Mouse (Mus musculus): ENCODE measurements around the gene Gosr1.
"Not testable (repeated sequence)": the region's sequence is repeated elsewhere in the genome, so short reads cannot be mapped to it uniquely, and the experiment has no call there.

Gene Gosr1

DNA sequence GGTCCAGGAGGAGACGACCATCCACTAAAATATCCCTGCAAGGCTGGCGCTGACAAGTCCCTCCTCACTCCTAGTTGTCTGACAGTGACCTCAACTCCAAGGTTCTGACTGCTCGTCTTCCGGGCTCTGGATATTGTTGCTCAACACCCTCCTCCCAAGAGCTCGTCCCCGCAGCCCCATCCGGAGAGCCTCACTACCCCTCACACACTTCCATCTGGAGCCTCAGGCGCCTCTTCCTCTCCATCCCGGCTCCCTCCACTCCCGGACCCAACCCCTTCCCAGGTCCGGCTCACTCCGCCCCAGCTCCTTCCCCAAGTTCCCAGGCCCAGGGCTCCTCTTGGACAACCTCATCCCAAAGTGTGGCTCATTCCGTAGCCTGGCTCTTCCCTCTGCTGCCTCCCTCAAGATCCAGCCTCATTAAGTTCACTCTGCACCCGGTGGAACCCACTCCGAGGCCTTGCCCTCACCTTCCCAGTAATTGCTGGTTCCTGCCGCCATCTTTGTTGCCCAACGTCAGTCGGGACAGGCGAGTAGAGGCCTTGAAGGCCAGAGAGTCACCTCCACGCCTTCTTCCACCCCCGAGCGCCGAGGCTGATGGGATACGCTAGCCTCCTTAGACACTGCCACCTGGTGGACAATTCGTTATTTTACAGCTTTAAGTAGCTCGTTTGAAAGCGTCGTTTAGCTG, at the start of gene Gosr1:
Gosr1 (minus strand) TSS at position 527 of the 688 bp plus-strand sequence.
- DNase-seq (ENCODE audit: low read depth in 1 of 2, low spot score in 2 of 2): peak; percentile 82 to 84

DNA sequence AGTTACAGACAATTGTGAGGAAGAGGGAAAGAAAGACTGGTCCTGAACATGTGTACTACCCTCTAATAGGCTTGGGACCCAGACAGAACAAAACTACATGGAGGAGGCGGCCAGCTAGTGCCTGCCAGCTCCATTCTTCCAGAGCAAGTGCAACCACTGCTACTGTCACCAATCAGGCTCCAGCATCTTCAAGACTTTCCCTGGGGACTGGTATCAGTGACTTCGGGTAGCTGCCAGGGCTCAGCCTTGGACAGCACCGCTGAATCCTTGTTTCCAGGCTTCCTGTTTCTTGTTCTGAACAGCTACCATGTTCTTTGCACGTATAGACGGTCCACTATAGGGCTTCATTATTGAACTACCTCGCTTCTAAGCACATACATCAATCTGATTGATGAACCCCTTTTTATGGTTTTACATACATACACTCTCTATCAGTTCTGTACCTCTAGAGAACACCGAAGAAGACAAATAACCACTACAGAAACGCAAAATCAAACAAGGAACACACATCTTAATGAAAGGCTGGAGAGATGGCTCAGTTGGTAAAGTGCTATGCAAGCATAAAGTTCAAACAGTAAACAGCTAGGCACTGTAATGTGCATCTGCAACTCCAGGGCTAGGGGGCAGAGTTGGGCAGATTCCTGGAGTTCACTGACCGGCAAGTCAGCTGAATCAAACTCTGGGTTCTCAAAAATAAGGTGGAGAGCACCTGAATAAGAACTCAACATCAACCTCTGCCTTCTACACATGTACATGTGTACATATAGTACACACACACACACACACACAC, 47.5 kb upstream of the Gosr1 start:
- no peak for DNase-seq (ENCODE audit: low read depth in 1 of 2, low spot score in 2 of 2)

DNA sequence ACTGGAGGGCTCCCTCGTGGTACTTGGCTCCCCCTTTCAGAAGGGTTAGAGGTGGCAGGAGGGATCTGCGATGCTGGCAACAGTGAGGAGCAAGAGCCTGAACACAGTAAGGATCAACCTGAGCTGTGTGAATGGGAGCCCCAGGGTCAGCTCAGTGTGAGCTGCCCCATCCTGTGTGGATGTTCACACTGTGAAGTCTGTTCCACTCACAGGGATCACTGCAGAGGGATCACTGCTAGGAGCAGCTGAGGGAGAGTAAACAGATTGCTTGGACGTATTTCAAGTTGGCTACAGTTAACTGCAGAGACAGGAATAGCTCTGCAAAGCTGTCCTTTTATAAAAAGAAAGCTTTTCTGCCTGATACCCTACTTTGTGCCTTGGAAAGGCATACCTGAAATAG, 46.1 kb upstream of the Gosr1 start:
- DNase-seq (ENCODE audit: low read depth in 1 of 2, low spot score in 2 of 2): no peak

DNA sequence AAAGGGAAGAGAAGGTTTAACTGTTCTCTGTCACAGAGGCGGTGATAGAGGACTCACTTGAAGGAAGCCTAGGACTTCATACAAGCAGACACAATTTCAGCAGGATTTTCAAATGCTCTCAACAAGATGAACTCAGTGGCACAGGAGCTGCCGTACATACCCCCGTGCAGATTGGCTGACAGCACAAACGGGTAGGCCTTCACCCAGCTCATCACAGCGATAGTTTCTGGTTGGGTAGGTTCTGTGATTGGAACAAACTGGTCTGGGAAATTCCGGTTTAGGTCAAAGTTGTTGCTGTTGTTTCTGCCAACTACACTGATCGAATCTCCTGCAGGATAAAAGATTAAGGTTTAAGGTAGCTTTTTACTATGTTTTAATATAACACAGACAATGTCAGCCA, 45.2 kb upstream of the Gosr1 start:
- DNase-seq (ENCODE audit: low read depth in 1 of 2, low spot score in 2 of 2): no peak

DNA sequence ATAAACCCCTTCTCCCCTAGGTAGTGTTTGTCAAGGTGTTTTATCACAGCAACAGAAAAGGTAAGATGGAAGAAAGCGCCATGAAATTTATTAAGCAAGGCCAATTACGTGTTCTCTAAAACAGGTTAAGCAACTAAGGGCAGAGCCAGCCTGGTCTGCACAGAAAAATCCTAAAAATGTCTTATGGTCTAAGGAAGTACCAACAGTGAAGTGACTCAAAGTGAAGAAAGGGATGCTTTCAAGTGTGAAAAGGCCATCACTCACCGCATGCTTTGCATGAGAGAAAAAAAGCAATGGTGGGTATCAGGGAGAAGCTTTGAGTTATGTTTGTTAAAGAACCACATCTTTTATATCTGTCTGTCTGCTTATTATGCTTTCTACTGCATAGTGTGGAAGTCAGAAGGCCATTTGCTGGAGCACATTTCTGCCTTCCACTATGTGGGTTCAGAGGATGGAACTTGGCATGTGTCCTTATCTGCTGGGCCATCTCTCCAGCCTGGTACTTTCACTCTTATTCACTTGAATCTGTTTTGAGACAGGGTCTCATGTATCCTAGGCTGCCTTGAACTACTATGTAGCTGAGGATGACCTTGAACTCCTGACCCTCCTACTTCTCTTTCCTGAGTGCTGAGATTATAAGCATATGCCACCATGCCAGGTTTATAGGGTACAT, 43.8 kb upstream of the Gosr1 start:
- no peak for DNase-seq (ENCODE audit: low read depth in 1 of 2, low spot score in 2 of 2)

DNA sequence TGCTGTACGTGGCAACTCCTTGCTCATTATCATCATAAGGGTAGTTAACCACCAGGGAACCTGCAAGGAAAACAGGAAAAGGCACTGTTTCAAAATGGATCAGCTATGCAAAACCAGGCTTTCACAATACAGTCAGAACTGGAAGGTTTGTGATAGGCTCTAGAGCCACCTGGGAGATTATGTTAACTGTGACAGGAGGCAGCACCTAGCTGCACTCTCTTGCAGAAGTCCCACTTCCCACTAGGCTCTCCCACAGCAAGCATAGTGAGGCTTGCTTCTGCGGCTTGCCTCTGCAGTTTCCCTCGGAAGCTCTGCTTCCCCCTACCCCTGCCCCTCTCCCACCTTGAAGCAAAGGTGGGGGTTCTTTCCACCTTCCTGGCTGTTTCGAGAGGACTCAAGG, 42.6 kb upstream of the Gosr1 start:
- no peak for DNase-seq (ENCODE audit: low read depth in 1 of 2, low spot score in 2 of 2)

DNA sequence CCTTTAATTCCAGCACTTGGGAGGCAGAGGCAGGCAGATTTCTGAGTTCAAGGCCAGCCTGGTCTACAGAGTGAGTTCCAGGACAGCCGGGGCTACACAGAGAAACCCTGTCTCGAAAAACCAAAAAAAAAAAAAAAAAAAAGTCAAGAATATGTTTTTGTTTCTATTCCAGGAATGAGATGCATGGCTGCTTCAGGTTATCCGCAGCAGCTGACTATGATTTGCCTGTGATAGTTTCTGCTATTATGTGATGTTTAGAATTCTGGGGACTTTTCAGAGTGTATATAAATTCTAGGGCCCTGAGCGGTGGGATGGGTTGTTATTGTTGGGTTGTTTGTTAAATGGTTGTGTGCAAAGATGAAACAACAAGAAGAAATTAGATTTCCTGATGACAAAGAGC, 41.7 kb upstream of the Gosr1 start:
- not testable (repeated sequence) for DNase-seq (ENCODE audit: low read depth in 1 of 2, low spot score in 2 of 2)

DNA sequence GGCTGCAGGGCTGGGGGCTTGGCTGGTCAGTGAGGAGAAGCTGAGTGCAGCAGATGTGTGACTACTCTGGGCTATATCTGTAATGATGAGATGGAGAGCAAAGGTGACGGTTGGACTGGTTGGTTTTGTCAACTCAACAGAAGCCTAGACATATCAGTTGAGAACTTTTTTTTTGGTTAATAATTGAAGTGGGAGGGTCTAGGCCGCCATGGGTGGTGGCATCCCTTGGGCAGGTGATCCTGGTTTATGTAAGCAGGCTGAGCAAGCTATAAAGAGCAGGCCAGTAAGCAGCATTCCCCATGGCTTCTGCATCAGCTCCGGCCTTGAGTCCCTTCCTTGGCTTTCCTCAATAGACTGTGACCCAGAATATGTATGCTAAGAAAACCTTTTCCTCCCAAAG, 39.9 kb upstream of the Gosr1 start:
- DNase-seq (ENCODE audit: low read depth in 1 of 2, low spot score in 2 of 2): no peak

DNA sequence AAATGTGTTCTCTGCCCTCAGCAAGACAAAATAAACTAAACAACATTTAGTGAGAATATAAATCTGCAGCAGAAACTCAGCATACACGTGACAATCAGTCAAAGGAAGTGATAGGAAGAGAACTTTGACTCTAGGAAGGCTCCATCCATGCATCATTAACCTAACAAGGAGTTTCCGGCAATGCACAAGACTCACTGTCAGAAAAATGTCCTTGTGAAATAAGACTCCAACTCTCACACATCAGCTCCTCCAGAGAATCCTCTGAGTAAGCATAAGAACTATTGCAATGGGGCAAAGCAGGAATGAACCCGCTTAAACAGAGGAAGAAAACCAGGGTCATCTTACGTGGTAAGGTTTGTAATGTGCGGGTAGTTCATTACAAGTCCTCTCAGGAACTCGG, 33.9 kb upstream of the Gosr1 start:
- no peak for DNase-seq (ENCODE audit: low read depth in 1 of 2, low spot score in 2 of 2)

DNA sequence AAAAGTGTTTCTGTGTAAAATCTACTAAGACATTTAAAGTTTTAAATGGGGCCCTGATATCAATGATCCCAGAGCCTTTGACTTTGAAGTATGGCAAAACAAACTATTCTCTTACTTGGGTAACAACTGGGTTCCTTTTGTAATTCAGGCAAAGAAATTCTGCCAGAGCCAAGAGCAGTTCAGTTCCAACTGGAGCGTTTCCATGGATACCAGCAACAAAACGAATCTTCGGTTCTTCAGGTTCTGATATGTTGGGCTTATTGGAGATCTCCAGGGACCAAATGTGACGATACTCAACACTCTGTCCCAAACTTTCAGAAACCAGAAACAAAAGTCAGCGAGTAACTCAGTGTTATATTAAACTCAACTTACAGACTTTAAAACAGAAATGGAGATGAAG, 31.9 kb upstream of the Gosr1 start:
- DNase-seq (ENCODE audit: low read depth in 1 of 2, low spot score in 2 of 2): no peak

DNA sequence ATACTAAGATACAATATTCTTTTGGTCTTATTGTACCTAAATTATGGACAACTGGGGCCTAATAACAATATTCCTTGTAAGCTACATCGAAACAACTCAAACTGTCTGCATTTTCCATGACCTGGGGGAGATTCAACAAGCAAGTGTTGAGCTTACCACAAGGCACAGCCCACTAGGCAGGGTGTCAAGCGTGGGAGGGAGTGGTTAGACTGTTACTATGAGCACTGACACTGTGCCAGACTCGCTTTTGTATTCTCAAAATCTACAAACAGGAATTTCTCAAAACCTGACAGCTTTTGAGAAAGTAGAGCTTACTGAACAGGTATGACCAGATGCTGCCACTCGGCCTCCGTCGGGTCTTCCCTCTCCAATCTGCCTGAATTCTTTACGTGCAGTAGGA, 28.0 kb upstream of the Gosr1 start:
- DNase-seq (ENCODE audit: low read depth in 1 of 2, low spot score in 2 of 2): no peak

DNA sequence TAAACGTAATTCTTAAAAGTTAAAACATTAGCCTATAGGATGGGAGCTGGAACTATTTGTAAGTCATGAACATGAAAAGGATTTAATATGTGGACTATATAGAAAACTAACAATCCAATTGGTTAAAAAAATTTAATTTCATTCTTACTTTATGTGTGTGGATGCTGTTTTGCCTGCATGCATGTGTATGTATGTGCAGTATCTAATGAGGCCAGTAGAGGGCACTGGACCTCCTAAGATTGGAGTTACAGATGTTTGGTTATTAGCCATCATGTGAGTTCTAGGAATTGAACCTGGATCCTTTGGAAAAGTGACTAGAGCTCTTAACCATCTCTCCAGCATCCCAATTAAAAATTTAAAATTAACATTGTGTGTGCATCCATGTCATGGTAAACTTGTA, 25.9 kb upstream of the Gosr1 start:
- DNase-seq (ENCODE audit: low read depth in 1 of 2, low spot score in 2 of 2): peak in 1 of 2 experiments; percentile 7

DNA sequence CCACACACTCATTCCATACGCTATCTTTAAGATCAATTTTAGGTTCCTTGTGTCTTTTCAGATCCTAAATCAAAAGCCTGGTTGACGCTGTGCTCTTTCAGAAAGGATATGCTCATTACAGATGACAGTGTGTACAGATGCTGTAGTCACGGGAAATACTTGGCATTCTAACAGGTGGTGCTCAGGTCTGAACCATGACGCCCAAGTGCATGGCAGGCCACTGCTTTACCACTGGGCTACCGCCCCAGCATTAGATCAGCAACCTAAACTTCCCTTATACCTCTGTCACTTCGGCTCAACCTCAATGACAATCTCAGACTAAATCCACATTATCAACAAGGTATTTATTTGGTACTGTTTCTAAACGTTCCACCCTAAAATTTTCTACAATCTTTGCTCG, 12.2 kb upstream of the Gosr1 start:
- no peak for DNase-seq (ENCODE audit: low read depth in 1 of 2, low spot score in 2 of 2)

DNA sequence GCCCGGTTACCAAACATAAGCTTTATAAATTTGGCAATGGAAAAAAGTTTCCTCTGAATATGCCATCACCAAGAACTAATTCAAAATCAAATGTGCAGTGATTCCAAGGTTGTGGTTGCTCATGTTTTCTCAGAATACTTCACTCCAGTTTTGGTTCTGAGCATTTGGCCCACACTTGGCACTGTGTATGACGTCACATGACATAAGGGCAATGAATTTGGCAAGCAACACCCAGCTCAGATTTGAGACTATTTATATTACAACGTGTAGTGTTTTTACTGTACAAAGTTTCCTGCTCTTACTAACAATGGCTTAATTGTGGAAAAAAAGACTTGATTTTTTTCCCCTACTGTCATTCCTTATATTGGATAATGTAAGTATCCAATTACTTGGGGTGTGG, 10.4 kb upstream of the Gosr1 start:
- no peak for DNase-seq (ENCODE audit: low read depth in 1 of 2, low spot score in 2 of 2)

DNA sequence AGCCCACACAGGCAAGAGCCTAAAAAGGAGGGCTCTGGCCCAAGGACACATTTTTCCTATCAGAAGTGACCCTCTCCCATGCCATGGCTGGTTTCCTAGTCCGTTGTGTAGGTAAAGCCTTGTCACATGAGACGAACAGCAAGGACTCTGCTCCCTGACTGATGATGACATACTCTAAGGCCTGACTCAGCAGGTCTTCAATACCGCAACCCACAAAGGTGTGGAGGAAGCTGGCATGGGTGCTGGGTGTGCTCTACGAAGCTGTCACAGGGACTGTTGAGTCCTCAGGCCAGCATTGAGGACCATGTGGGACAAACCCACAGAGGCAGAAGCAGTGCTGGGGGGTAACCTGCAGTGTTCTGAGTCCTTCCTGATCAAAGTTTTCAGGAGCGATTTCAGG, 7.2 kb upstream of the Gosr1 start:
- no peak for DNase-seq (ENCODE audit: low read depth in 1 of 2, low spot score in 2 of 2)

DNA sequence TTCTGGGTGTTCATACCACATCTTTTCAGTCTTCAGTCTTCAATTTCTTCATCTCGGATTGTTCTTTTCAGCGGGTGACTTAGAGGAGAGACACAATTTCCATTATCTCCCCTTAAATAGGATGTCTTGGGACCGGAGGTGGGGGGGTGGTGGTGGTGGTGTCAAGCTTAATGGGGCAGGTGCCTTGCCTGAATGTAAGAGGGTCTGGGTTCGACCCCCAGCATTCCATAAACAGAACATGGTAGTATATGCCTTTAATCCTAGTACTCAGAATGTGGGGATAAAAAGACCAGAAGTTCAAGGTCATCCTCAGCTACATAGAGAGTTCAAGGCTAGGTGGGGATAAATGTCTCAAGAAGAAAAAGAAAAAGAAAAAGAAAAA, 353 bp upstream of the Gosr1 start:
- DNase-seq (ENCODE audit: low read depth in 1 of 2, low spot score in 2 of 2): no peak

DNA sequence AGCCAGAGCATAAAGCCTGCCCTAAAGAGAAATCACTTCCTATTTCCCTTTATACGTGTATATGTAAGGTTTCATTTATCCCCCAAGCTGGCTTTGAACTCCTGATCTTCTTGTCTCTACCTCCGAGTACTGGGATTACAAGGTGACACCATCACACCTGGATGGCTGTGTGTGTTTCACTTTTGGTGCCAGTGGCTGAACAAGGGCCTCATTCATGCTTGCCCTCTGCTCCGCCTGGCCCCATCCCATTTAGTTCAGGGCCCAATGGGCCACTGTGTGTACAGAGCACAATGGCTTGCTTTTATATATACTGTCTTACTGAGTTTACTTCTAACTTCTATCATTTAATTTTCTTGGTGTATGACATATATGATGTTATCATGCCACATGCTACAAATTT, 11.1 kb downstream of the Gosr1 start:
- no peak for DNase-seq (ENCODE audit: low read depth in 1 of 2, low spot score in 2 of 2)

DNA sequence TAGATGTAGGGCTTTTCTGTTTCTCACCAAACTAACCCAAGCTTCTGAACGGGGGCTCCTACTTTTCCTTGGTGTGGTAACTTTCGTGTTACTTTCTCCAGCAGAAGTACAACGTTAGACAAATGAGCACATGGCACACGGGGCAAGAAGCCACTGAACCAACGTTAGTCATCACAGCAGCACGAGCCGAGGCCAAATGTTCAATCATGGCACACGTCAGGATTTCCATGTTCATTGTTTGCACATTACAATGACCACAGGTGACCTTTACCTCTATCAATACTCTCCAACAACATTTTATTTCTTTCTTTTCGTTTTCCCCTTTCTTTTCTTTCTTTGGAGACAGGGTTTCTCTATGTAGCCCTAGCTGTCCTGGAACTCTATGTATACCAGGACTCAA, 14.6 kb downstream of the Gosr1 start:
- DNase-seq (ENCODE audit: low read depth in 1 of 2, low spot score in 2 of 2): no peak

DNA sequence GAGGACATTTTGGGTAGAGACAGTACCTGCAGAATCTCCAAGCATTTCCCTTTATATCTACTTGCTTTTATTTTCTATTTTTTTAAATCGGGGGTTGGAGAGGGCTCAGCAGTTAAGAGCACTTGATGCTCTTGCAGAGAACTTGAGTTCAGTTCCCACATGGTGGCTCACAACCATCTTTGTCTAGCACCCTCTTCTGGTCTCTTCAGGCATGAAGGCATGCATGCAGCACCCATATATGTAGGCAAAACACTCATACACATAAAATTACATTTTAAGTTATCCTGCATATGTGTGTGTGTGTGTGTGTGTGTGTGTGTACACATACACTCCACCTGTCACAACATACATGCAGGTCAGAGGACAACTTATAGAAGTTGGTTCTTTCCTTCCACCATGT, 17.5 kb downstream of the Gosr1 start:
- DNase-seq (ENCODE audit: low read depth in 1 of 2, low spot score in 2 of 2): no peak

DNA sequence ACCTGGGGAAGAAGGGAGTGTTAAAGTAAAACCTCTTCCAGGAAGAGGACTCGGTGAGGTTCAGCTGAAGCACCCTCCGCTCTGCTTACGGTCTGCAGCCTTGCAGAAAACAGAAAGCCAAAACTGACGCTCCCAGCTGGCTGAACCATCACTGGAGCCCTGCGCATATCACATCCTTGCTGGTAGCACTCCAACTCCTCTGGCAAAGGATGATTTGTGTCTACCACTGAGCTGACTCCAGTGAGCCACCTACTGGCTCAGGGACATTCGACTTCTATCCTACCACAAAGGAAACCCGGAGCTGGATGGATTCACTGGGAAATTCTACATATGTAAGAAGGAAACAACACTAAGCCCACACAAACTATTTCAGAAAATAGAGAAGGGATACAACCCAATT, 18.8 kb downstream of the Gosr1 start:
- no peak for DNase-seq (ENCODE audit: low read depth in 1 of 2, low spot score in 2 of 2)

DNA sequence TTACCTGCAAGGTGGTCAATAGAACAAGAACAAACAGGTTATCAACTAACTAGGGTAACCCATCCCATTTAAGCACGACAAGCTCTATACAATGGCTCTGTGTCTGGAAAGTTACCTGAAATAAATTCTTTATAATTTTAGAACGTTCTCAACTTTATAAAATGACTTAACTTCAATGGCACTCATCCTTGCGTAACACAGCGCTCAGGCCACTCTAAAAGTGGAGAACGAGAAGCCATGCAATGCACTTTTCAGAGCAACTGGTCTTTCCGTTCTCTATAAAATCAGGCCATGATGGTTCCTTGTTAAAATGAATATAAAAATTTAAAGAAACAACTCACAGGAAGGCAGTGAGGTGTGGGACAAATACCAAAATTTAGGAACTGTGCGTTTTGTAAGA, 20.9 kb downstream of the Gosr1 start:
- DNase-seq (ENCODE audit: low read depth in 1 of 2, low spot score in 2 of 2): no peak

DNA sequence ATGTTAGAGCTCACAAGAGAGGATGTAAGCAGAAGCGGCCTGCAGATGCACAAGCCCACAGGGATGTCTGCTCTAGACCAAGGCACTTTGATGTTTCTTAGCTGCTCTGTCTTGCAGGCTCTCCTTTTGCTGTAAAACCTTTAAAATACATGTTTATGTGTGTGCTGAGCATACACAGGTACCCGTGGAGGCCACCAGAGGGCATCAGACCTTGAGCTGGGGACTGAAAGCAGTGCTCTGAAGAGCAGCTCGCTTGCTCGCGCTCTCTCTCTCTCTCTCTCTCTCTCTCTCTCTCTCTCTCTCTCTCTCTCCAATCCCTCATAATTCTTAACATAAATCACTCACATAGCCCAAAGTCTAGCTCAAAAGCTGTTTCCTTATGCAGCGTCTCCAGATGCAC, 24.3 kb downstream of the Gosr1 start:
- DNase-seq (ENCODE audit: low read depth in 1 of 2, low spot score in 2 of 2): no peak

Data from monocyte, adult 2 months (primary cell).